Mouse (Mus musculus): ENCODE measurements at regions not wholly inside any gene's neighbourhood (a gene's known extent, or its start where the extent isn't known, plus 50 kb on each side); places are given as distances from the start of the nearest gene placed in this dataset.

- H3K4me3 ChIP-seq, result no peak overlapping the region
- H3K27ac ChIP-seq (replicated peaks), result no peak overlapping the region
- H3K27me3 ChIP-seq (replicated peaks), result no peaks in the 10 kb centered on the region
- no peak overlapping the region for H3K9ac ChIP-seq
- 83% methylated on average over 2 of the region's 2 CpGs for WGBS
- no peaks in the 10 kb centered on the region for H3K36me3 ChIP-seq
- no peak overlapping the region for H3K4me2 ChIP-seq
- no peaks in the 10 kb centered on the region for H3K9me3 ChIP-seq
- no peaks in the 10 kb centered on the region for H3K4me1 ChIP-seq
- no peak for ATAC-seq (ENCODE audit: extremely low read depth, insufficient number of reproducible peaks, low FRiP score, low TSS enrichment)
Measured at GRCm38 (mm10) chr14:9161336-9161735, 495.3 kb upstream of the 4930452B06Rik start.

- Histone ChIP-seq H3K36me3 (no peaks in the 10 kb centered on the region), H3K27me3 (replicated peaks) (no peaks in the 10 kb centered on the region), H3K4me1 (no peaks in the 10 kb centered on the region), H3K9ac (no peak overlapping the region), H3K4me2 (no peak overlapping the region), H3K4me3 (no peak overlapping the region), H3K27ac (replicated peaks) (no peak overlapping the region), H3K9me3 (no peaks in the 10 kb centered on the region)
- WGBS, result 73% methylated on average over 3 of the region's 3 CpGs
- ATAC-seq (ENCODE audit: extremely low read depth, insufficient number of reproducible peaks, low FRiP score, low TSS enrichment), result no peak
Measured at GRCm38 (mm10) chr14:9157941-9158340, 491.9 kb upstream of the 4930452B06Rik start.

- Histone ChIP-seq H3K4me3 (no peak overlapping the region), H3K36me3 (no peaks in the 10 kb centered on the region), H3K4me1 (no peaks in the 10 kb centered on the region), H3K27me3 (replicated peaks) (no peaks in the 10 kb centered on the region), H3K27ac (replicated peaks) (no peak overlapping the region), H3K4me2 (no peak overlapping the region), H3K9me3 (no peaks in the 10 kb centered on the region), H3K9ac (no peak overlapping the region)
- WGBS, result 44% methylated on average over 1 of the region's 1 CpGs
- ATAC-seq (ENCODE audit: extremely low read depth, insufficient number of reproducible peaks, low FRiP score, low TSS enrichment), result no peak
Measured at GRCm38 (mm10) chr14:9150841-9151240, 484.8 kb upstream of the 4930452B06Rik start.

- no peaks in the 10 kb centered on the region for H3K27me3 ChIP-seq (replicated peaks)
- WGBS, result 67% methylated on average over 4 of the region's 4 CpGs
- H3K4me1 ChIP-seq, result no peaks in the 10 kb centered on the region
- H3K9ac ChIP-seq, result no peak overlapping the region
- H3K9me3 ChIP-seq, result no peaks in the 10 kb centered on the region
- no peak overlapping the region for H3K27ac ChIP-seq (replicated peaks)
- no peaks in the 10 kb centered on the region for H3K36me3 ChIP-seq
- no peak overlapping the region for H3K4me3 ChIP-seq
- no peak for ATAC-seq (ENCODE audit: extremely low read depth, insufficient number of reproducible peaks, low FRiP score, low TSS enrichment)
- no peak overlapping the region for H3K4me2 ChIP-seq
Measured at GRCm38 (mm10) chr14:9146595-9147219, 480.7 kb upstream of the 4930452B06Rik start.

- no peaks in the 10 kb centered on the region for H3K36me3 ChIP-seq
- H3K27ac ChIP-seq (replicated peaks), result no peak overlapping the region
- H3K4me1 ChIP-seq, result no peaks in the 10 kb centered on the region
- no peak for ATAC-seq (ENCODE audit: extremely low read depth, insufficient number of reproducible peaks, low FRiP score, low TSS enrichment)
- no peaks in the 10 kb centered on the region for H3K9me3 ChIP-seq
- H3K4me2 ChIP-seq, result no peak overlapping the region
- H3K4me3 ChIP-seq, result no peak overlapping the region
- no peaks in the 10 kb centered on the region for H3K27me3 ChIP-seq (replicated peaks)
- 59% methylated on average over 1 of the region's 1 CpGs for WGBS
- H3K9ac ChIP-seq, result no peak overlapping the region
Measured at GRCm38 (mm10) chr14:9105708-9106107, 439.7 kb upstream of the 4930452B06Rik start.

GRCm38 (mm10) chr14:9089625-9090326 lies 423.7 kb upstream of the 4930452B06Rik start:
- no peak overlapping the region for H3K4me2 ChIP-seq
- no peaks in the 10 kb centered on the region for H3K36me3 ChIP-seq
- ATAC-seq (ENCODE audit: extremely low read depth, insufficient number of reproducible peaks, low FRiP score, low TSS enrichment), result no peak
- no peaks in the 10 kb centered on the region for H3K4me1 ChIP-seq
- no peaks in the 10 kb centered on the region for H3K9me3 ChIP-seq
- WGBS, result 70% methylated on average over 5 of the region's 5 CpGs
- no peak overlapping the region for H3K4me3 ChIP-seq
- H3K27ac ChIP-seq (replicated peaks), result no peak overlapping the region
- H3K9ac ChIP-seq, result no peak overlapping the region
- no peaks in the 10 kb centered on the region for H3K27me3 ChIP-seq (replicated peaks)

GRCm38 (mm10) chr14:9087103-9087502 lies 421.1 kb upstream of the 4930452B06Rik start:
- no peak overlapping the region for H3K27ac ChIP-seq (replicated peaks)
- H3K9ac ChIP-seq, result no peak overlapping the region
- H3K4me1 ChIP-seq, result no peaks in the 10 kb centered on the region
- H3K4me3 ChIP-seq, result no peak overlapping the region
- no peaks in the 10 kb centered on the region for H3K27me3 ChIP-seq (replicated peaks)
- no peak overlapping the region for H3K4me2 ChIP-seq
- ATAC-seq (ENCODE audit: extremely low read depth, insufficient number of reproducible peaks, low FRiP score, low TSS enrichment), result no peak
- no peaks in the 10 kb centered on the region for H3K9me3 ChIP-seq
- H3K36me3 ChIP-seq, result no peaks in the 10 kb centered on the region

GRCm38 (mm10) chr14:9079632-9080031 lies 413.6 kb upstream of the 4930452B06Rik start:
- WGBS, result 49% methylated on average over 2 of the region's 2 CpGs
- no peak overlapping the region for H3K27ac ChIP-seq (replicated peaks)
- H3K4me3 ChIP-seq, result no peak overlapping the region
- no peaks in the 10 kb centered on the region for H3K27me3 ChIP-seq (replicated peaks)
- no peaks in the 10 kb centered on the region for H3K9me3 ChIP-seq
- H3K4me2 ChIP-seq, result no peak overlapping the region
- no peak for ATAC-seq (ENCODE audit: extremely low read depth, insufficient number of reproducible peaks, low FRiP score, low TSS enrichment)
- no peak overlapping the region for H3K9ac ChIP-seq
- H3K36me3 ChIP-seq, result no peaks in the 10 kb centered on the region
- no peaks in the 10 kb centered on the region for H3K4me1 ChIP-seq

GRCm38 (mm10) chr14:9079014-9079413 lies 413.0 kb upstream of the 4930452B06Rik start:
- 80% methylated on average over 1 of the region's 1 CpGs for WGBS
- Histone ChIP-seq H3K36me3 (no peaks in the 10 kb centered on the region), H3K9me3 (no peaks in the 10 kb centered on the region), H3K4me3 (no peak overlapping the region), H3K9ac (no peak overlapping the region), H3K27me3 (replicated peaks) (no peaks in the 10 kb centered on the region), H3K4me2 (no peak overlapping the region), H3K4me1 (no peaks in the 10 kb centered on the region), H3K27ac (replicated peaks) (no peak overlapping the region)
- no peak for ATAC-seq (ENCODE audit: extremely low read depth, insufficient number of reproducible peaks, low FRiP score, low TSS enrichment)

GRCm38 (mm10) chr14:9071176-9071575 lies 405.1 kb upstream of the 4930452B06Rik start:
- Histone ChIP-seq H3K9me3 (no peaks in the 10 kb centered on the region), H3K36me3 (no peaks in the 10 kb centered on the region), H3K27ac (replicated peaks) (no peak overlapping the region), H3K4me2 (no peak overlapping the region), H3K27me3 (replicated peaks) (no peaks in the 10 kb centered on the region), H3K9ac (no peak overlapping the region), H3K4me1 (no peaks in the 10 kb centered on the region), H3K4me3 (no peak overlapping the region)
- WGBS, result 63% methylated on average over 3 of the region's 3 CpGs
- no peak for ATAC-seq (ENCODE audit: extremely low read depth, insufficient number of reproducible peaks, low FRiP score, low TSS enrichment)

- Histone ChIP-seq H3K4me2 (no peak overlapping the region), H3K36me3 (no peaks in the 10 kb centered on the region), H3K27me3 (replicated peaks) (no peaks in the 10 kb centered on the region), H3K4me3 (no peak overlapping the region), H3K27ac (replicated peaks) (no peak overlapping the region), H3K9ac (no peak overlapping the region), H3K9me3 (no peaks in the 10 kb centered on the region), H3K4me1 (no peaks in the 10 kb centered on the region)
- 54% methylated on average over 9 of the region's 9 CpGs for WGBS
- ATAC-seq (ENCODE audit: extremely low read depth, insufficient number of reproducible peaks, low FRiP score, low TSS enrichment), result no peak
Measured at GRCm38 (mm10) chr14:9060058-9060457, 394.0 kb upstream of the 4930452B06Rik start.

GRCm38 (mm10) chr14:9028811-9029210 lies 362.8 kb upstream of the 4930452B06Rik start:
- H3K36me3 ChIP-seq, result no peaks in the 10 kb centered on the region
- no peak overlapping the region for H3K9ac ChIP-seq
- H3K27ac ChIP-seq (replicated peaks), result no peak overlapping the region
- ATAC-seq (ENCODE audit: extremely low read depth, insufficient number of reproducible peaks, low FRiP score, low TSS enrichment), result no peak
- no peaks in the 10 kb centered on the region for H3K27me3 ChIP-seq (replicated peaks)
- no peaks in the 10 kb centered on the region for H3K4me1 ChIP-seq
- H3K9me3 ChIP-seq, result no peaks in the 10 kb centered on the region
- no peak overlapping the region for H3K4me3 ChIP-seq
- no peak overlapping the region for H3K4me2 ChIP-seq
- WGBS, result 73% methylated on average over 6 of the region's 6 CpGs
